Mouse (Mus musculus) limb, embryonic 12.5 days (tissue): ENCODE measurements around the gene Capn5. TPM values are rescaled to one million over a fixed set of nuclear protein-coding genes. Genes with fewer than 3 reads are reported as not detected.
A peak's percentile ranks its signal among the peaks of the same experiment; 100 is the strongest.

ENCODE experiments used
- ATAC-seq: fragments of 200-750 bp; cut with Nextera tagmentation; 2 replicates; pipeline ENCODE4 v1.8.0; 2017; ENCODE audit warnings: low read depth, moderate TSS enrichment; ENCODE audit not compliant: insufficient number of reproducible peaks, insufficient read depth, low FRiP score, low TSS enrichment
- H3K27ac ChIP-seq: fragments of 300-500 bp; sonication (generic); 2 replicates; pipeline ENCODE4 v1.5.1; 2016; ENCODE audit warnings: mild to moderate bottlenecking, moderate library complexity
- H3K27me3 ChIP-seq: fragments of 300-500 bp; sonication (generic); 2 replicates; pipeline ENCODE4 v1.6.1; 2016; ENCODE audit warnings: mild to moderate bottlenecking, moderate library complexity
- H3K36me3 ChIP-seq: fragments of 300-500 bp; sonication (generic); 2 replicates; pipeline ENCODE4 v1.6.1; 2016; ENCODE audit warnings: mild to moderate bottlenecking, moderate library complexity
- H3K4me1 ChIP-seq: fragments of 300-500 bp; sonication (generic); replicated peaks from 2 replicates; pipeline ENCODE4 v1.6.1; 2016
- H3K4me2 ChIP-seq: fragments of 300-500 bp; sonication (generic); 2 replicates; pipeline ENCODE4 v1.6.1; 2016; ENCODE audit warnings: mild to moderate bottlenecking, moderate library complexity
- H3K4me3 ChIP-seq: fragments of 300-500 bp; sonication (generic); replicated peaks from 2 replicates; pipeline ENCODE4 v1.5.1; 2016; ENCODE audit warnings: mild to moderate bottlenecking
- H3K9ac ChIP-seq: fragments of 300-500 bp; sonication (generic); replicated peaks from 2 replicates; pipeline ENCODE4 v1.6.1; 2016; ENCODE audit warnings: mild to moderate bottlenecking, moderate library complexity
- H3K9me3 ChIP-seq: fragments of 300-500 bp; sonication (generic); 2 replicates; pipeline ENCODE4 v1.6.1; 2016; ENCODE audit warnings: mild to moderate bottlenecking, moderate library complexity
- WGBS: fragments of 180-500 bp; shearing (Covaris S2); methylation state at CpG from one replicate; pipeline ENCODE4 v1.1.7; 2016; 5-methylcytosine and 5-hydroxymethylcytosine counted together
- polyA plus RNA-seq: library from polyadenylated mRNA; unstranded; fragments of >200 nt; fragmentation: Nextera tagmentation; extraction: Ambion mirVana; gene quantifications from 2 replicates; pipeline ENCODE4 v1.2.1, GENCODE M21; 2016

Capn5 gene
- polyA plus RNA-seq, 1 experiment from 2014 or later = 4.0 TPM

- H3K9me3 ChIP-seq = no peaks in the 10 kb centered on the region
- H3K4me2 ChIP-seq = no peak overlapping the region
- no peaks in the 10 kb centered on the region for H3K27me3 ChIP-seq
- no peak overlapping the region for H3K4me3 ChIP-seq
- 36% methylated on average over 2 of the region's 2 CpGs for WGBS
- H3K9ac ChIP-seq = no peak overlapping the region
- ATAC-seq = no peak
- H3K36me3 ChIP-seq = no peaks in the 10 kb centered on the region
- H3K4me1 ChIP-seq = peaks cover 28% of the 10 kb centered on the region
- no peak overlapping the region for H3K27ac ChIP-seq
Observed at GRCm38 (mm10) chr7:98086346-98086745, 91.7 kb downstream of the Capn5 start.

- Histone ChIP-seq H3K4me2 (no peak overlapping the region), H3K36me3 (no peaks in the 10 kb centered on the region), H3K4me3 (no peak overlapping the region), H3K27ac (no peak overlapping the region), H3K9me3 (no peaks in the 10 kb centered on the region), H3K9ac (no peak overlapping the region), H3K27me3 (no peaks in the 10 kb centered on the region), H3K4me1 (peaks cover 28% of the 10 kb centered on the region)
- ATAC-seq = no peak
- WGBS = 78% methylated on average over 7 of the region's 7 CpGs
Observed at GRCm38 (mm10) chr7:98085314-98085713, 92.8 kb downstream of the Capn5 start.

GRCm38 (mm10) chr7:98084541-98085293 is 93.4 kb downstream of the Capn5 start:
- no peaks in the 10 kb centered on the region for H3K9me3 ChIP-seq
- H3K4me1 ChIP-seq = peaks cover 28% of the 10 kb centered on the region
- H3K36me3 ChIP-seq = no peaks in the 10 kb centered on the region
- no peak for ATAC-seq
- no peak overlapping the region for H3K4me3 ChIP-seq
- H3K27ac ChIP-seq = peak overlapping the region; percentile 41; the same call in 1 of the 2 replicates
- WGBS = 46% methylated on average over 12 of the region's 12 CpGs
- H3K27me3 ChIP-seq = no peaks in the 10 kb centered on the region
- no peak overlapping the region; the same call in 1 of the 2 replicates for H3K4me2 ChIP-seq
- 0 out of 2 replicates have a peak overlapping the region, but pooled peaks have one; percentile 24 for H3K9ac ChIP-seq

GRCm38 (mm10) chr7:98082376-98082775 is 95.7 kb downstream of the Capn5 start:
- no peaks in the 10 kb centered on the region for H3K9me3 ChIP-seq
- H3K36me3 ChIP-seq = peaks cover 10% of the 10 kb centered on the region; the same call in 1 of the 2 replicates
- ATAC-seq = no peak
- 25% methylated on average over 5 of the region's 5 CpGs for WGBS
- no peak overlapping the region for H3K4me3 ChIP-seq
- H3K4me2 ChIP-seq = no peak overlapping the region
- no peak overlapping the region for H3K27ac ChIP-seq
- H3K9ac ChIP-seq = no peak overlapping the region
- H3K27me3 ChIP-seq = no peaks in the 10 kb centered on the region
- peaks cover 28% of the 10 kb centered on the region for H3K4me1 ChIP-seq

- H3K36me3 ChIP-seq = peaks cover 26% of the 10 kb centered on the region; the same call in 1 of the 2 replicates
- no peaks in the 10 kb centered on the region for H3K27me3 ChIP-seq
- 87% methylated on average over 11 of the region's 11 CpGs for WGBS
- ATAC-seq = no peak
- peaks cover 5% of the 10 kb centered on the region for H3K4me1 ChIP-seq
- no peak overlapping the region for H3K27ac ChIP-seq
- no peak overlapping the region for H3K4me2 ChIP-seq
- no peaks in the 10 kb centered on the region for H3K9me3 ChIP-seq
- no peak overlapping the region for H3K4me3 ChIP-seq
- no peak overlapping the region for H3K9ac ChIP-seq
Observed at GRCm38 (mm10) chr7:98077453-98077852, 100.6 kb downstream of the Capn5 start.

GRCm38 (mm10) chr7:98071620-98072019 is 106.5 kb downstream of the Capn5 start:
- peaks cover 16% of the 10 kb centered on the region; the same call in 1 of the 2 replicates for H3K36me3 ChIP-seq
- no peaks in the 10 kb centered on the region for H3K27me3 ChIP-seq
- no peak overlapping the region for H3K9ac ChIP-seq
- peak; percentile 22; the same call in 1 of the 2 replicates for ATAC-seq
- H3K4me1 ChIP-seq = no peaks in the 10 kb centered on the region
- WGBS = 37% methylated on average over 5 of the region's 5 CpGs
- no peak overlapping the region for H3K27ac ChIP-seq
- H3K9me3 ChIP-seq = no peaks in the 10 kb centered on the region
- no peak overlapping the region for H3K4me2 ChIP-seq
- no peak overlapping the region for H3K4me3 ChIP-seq

Other genes with a start within 250 kb of the Capn5 start
- 13.4 and 17.4 TPM in 2 replicates for gene Myo7a, start 58.8 kb downstream of the Capn5 start, polyA plus RNA-seq
- gene Omp, start 32.8 kb downstream of the Capn5 start, polyA plus RNA-seq = 0.19 TPM in 1 of 2 replicates, not detected in the other
- gene B3gnt6, start 21.2 kb upstream of the Capn5 start, polyA plus RNA-seq = not detected in 2 replicates
- 25.4 and 27.5 TPM in 2 replicates for gene Acer3, start 142.9 kb upstream of the Capn5 start, polyA plus RNA-seq
- gene Tsku, start 183.1 kb upstream of the Capn5 start, polyA plus RNA-seq = 15.4 and 16.7 TPM in 2 replicates